Mouse (Mus musculus): ENCODE measurements at regions not wholly inside any gene's neighbourhood (a gene's known extent, or its start where the extent isn't known, plus 50 kb on each side); places are given as distances from the start of the nearest gene placed in this dataset.

- DNase-seq (ENCODE audit: low spot score in 2 of 2) = no peak
Measured at GRCm38 (mm10) chr13:116243272-116243784, 66.2 kb downstream of the Isl1 start.

GRCm38 (mm10) chr13:116215101-116215500 lies 94.4 kb downstream of the Isl1 start:
- DNase-seq (ENCODE audit: low spot score in 2 of 2) = no peak

DNA sequence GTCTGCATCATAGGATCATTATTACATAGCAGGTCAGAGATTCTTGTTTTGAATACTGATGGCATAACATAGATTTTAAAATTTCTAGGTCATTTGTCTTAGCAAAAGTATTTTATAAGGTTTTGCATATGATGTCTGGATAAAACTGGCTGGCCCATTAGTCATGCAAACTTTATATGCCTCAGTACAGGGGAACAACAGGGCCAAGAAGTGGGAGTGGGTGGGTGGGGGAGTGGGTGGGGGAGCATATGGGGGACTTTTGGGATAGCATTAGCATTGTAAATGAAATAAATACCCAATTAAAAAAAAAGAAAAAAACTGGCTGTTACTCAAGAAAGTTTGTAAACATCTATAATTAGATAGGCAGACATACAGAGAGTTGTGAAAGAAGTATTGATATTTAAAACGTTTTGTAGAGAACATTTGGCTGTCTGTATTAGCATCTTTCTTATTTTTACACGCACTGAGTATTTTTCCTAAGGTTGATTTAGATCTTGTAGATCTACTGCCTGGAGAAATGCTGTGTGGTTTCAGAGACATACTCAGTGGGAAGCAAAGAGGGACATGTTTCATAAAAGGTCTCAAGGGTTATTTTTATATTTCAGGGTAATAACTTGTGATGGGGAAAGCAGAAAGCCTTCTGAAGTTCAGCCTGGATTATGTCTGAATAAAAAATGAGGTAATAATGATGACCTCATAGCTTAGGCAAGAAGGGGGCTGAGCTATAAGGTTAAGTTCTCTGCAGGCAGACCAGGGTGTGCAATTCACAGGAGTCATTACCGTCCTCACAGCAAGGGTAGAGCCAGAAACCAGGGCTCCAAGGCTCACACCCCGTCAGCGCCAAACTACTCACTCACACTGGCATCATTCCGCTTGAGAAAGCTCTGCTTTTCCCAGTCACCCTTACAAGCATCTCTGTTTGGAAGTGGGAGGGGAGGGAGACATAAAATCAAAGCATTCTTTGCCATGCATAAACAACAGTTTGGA lies 95.4 kb downstream of the Isl1 start:
- no peak for DNase-seq (ENCODE audit: low spot score in 2 of 2)

DNA sequence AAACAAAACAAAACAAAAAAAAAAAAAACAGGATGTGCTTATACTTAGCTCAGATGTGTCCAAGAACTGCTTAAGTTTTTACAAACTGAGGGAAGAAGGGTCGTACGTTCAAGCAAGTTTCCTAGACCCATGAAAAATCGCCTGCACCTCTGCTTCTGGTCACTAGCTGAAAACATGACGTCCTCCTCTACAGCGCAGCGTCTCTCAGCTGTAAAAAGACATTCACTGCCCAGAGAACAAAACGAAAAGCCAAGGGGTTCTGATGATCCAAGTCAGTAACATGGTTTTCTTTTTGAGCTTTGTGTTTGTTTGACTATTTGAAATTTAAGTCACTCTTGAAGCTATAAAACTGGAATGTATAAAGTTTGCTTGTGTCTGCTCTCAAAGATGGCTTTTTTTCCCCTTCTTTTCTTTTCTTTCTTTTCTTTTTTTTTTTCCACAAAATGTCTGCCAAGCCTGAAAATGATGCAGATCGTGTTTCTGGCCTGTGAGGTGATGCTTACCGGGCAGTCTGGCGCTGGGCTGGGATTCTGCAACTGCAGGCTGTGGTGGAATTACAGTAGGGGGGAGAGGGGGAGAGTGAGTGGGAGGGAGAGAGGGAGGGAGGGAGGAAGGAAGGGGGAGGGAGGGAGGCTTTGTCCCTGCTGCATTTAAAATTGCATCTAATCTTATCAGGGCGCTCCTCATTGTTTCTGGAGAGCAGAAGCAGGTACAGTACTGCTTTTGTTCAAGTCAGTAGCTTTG lies 108.1 kb downstream of the Isl1 start:
- no peak for DNase-seq (ENCODE audit: low spot score in 2 of 2)

DNA sequence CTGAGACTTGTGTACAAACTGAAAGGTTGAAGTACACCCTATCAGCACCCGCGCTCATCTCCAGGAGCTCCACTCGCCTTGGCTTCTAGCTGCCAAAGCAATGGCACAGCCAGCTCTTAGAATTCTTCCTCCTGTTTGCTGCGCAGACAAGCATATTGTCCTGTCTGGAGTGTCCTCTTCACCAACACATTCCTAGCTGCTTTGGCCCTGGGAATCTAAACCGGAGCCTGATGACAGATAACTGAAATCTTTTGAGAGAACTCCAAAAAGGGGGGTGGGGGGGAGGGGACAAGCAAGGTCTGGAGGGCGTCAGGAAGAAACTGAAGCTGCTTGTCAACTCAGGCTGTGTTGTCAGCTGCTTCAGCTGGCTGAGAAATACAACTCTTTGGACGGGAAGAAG lies 122.4 kb downstream of the Isl1 start:
- no peak for DNase-seq (ENCODE audit: low spot score in 2 of 2)

DNA sequence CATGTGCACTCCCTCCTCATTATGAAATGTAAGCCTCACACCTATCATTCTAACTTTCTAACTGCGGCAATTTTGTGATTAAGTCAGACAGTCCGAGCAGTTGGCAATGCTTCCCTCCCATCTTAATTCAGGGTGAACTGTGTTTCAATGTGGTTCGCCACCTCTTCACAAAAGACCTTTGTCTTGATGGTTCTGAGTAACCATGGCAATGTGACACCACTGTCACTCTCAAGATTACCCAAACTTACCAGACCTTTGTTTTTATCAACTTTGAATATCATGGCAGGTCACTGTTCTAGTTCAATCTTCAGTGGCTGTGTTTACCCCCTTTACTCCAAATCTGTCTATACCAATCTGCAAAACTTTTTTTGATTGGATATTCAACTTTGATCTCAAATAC lies 131.7 kb downstream of the Isl1 start:
- DNase-seq (ENCODE audit: low spot score in 2 of 2) = no peak

GRCm38 (mm10) chr13:116174976-116175375 lies 134.5 kb downstream of the Isl1 start:
- DNase-seq (ENCODE audit: low spot score in 2 of 2) = no peak

GRCm38 (mm10) chr13:116173866-116174265 lies 135.6 kb downstream of the Isl1 start:
- DNase-seq (ENCODE audit: low spot score in 2 of 2) = no peak

- no peak for DNase-seq (ENCODE audit: low spot score in 2 of 2)
Measured at GRCm38 (mm10) chr13:116143022-116143421, 166.5 kb downstream of the Isl1 start.

GRCm38 (mm10) chr13:116118664-116119063 lies 190.8 kb downstream of the Isl1 start:
- DNase-seq (ENCODE audit: low spot score in 2 of 2) = no peak

- DNase-seq (ENCODE audit: low spot score in 2 of 2) = no peak
Measured at GRCm38 (mm10) chr13:116111032-116111808, 198.3 kb downstream of the Isl1 start.

GRCm38 (mm10) chr13:116110578-116110977 lies 198.9 kb downstream of the Isl1 start:
- DNase-seq (ENCODE audit: low spot score in 2 of 2) = no peak

DNA sequence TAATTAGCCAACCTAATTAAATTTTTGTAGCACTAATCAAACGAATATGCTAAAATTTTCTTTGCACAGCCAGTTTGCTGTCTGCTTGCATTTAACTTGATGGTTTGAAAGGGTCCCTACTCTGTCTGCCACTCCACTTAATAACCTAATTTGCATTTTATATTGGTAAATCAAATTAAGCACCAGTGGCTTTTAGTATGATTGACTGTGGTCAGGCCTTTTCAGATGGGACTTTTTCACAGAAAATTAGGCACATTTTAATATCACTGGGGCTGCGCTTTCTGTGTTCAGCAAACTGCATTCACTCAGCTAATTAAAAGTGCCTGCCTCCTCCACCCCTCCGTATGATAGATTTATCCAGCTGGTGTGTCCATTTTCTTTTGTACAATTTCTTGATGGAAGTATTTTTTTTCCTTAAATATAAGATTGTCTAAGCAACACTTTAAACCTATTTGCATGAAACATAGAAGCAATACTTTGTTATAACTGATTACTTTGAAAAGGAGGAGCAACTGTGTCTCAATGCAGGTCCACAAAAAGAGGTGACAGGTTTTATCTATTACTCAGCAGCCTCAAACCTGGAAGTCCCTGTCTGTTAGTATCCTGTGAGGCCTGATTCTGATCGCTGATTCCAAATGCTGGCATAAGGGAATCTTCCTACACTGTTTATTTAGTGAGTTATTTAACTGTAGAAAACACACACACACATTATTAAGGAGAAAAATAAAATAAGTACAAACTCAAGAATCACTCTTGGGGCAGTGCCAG lies 221.8 kb downstream of the Isl1 start:
- DNase-seq (ENCODE audit: low spot score in 2 of 2) = no peak

- DNase-seq (ENCODE audit: low spot score in 2 of 2) = no peak
Measured at GRCm38 (mm10) chr13:116087140-116087539, 222.3 kb downstream of the Isl1 start.

- no peak for DNase-seq (ENCODE audit: low spot score in 2 of 2)
Measured at GRCm38 (mm10) chr13:116056976-116057647, 252.4 kb downstream of the Isl1 start.

- no peak for DNase-seq (ENCODE audit: low spot score in 2 of 2)
Measured at GRCm38 (mm10) chr13:116056112-116056652, 253.3 kb downstream of the Isl1 start.

DNA sequence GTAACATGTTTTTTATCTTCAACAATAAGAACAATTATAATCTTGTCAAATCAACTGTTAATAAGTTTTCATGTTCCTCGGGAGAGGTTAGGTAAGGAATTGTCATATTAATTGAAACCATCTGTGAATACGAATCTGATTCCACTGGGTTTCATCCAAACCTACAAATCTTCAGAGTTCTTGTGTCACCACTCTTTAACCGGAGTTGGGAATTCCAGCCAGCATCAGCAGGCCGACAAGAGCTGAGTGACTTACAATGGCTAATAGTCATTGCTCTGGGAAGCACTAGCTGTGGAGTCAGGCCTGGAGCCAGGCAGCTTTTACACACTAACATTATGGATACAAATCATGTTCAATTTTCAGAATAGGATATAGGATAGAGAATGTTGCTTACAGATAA lies 273.3 kb downstream of the Isl1 start:
- DNase-seq (ENCODE audit: low spot score in 2 of 2) = no peak

- DNase-seq (ENCODE audit: low spot score in 2 of 2) = no peak
Measured at GRCm38 (mm10) chr13:116030152-116030720, 279.3 kb downstream of the Isl1 start.

DNA sequence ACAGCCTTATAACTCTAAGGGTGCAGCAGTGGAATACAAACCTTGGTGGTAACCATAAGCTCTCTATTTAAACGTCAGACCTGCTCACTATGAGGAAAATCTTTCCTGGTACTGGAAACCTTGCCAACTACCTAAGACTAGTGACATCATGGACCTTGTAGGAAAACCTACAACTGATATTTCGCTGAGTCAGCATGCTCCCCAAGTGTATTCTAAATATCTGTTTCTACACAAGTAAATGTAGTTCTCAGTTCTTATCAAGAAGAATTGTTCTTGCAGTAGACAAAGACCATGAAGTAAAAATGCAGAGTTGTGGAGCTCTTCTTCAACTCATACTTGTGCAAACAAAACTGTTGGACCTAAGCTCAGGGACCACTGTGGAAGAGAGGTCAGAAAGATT lies 280.9 kb downstream of the Isl1 start:
- no peak for DNase-seq (ENCODE audit: low spot score in 2 of 2)

DNA sequence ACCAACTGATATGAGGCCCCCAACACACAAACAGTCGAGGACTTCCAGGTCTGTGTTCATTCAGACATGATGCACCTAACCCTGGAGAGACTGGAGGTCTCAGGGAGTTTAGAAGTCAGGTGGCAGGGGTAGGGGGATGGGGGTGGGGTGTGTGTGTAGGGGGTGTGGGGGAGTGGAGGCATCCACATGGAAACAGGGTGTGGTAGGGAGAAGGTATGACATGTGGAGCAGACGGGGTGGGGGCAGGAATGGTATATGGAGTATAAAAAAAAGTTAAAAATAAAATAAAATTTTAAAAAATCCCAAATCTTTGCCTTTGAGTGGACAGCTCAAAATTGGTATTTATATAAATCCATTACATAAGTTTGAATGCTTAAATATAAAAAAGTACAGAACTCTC lies 282.3 kb downstream of the Isl1 start:
- DNase-seq (ENCODE audit: low spot score in 2 of 2) = no peak
